Mouse (Mus musculus) embryonic facial prominence, embryonic 14.5 days (tissue): ENCODE results near the gene Fam169a. TPM values are rescaled to one million over a fixed set of nuclear protein-coding genes. Genes with fewer than 3 reads are reported as not detected.
"Not testable (repeated sequence)": the region's sequence is repeated elsewhere in the genome, so short reads cannot be mapped to it uniquely, and the experiment has no call there.

Source experiments
- ATAC-seq: fragments of 200-750 bp; cut with Nextera tagmentation; 2 replicates; pipeline ENCODE4 v1.8.0; 2017; ENCODE audit warnings: low read depth, moderate number of reproducible peaks, moderate TSS enrichment
- DNase-seq: peaks from one replicate; pipeline ENCODE4 v3.0.0-alpha.2; 2015; ENCODE audit warnings: low spot score
- H3K27ac ChIP-seq: fragments of 300-500 bp; sonication (generic); replicated peaks from 2 replicates; pipeline ENCODE4 v1.5.1; 2014; ENCODE audit warnings: low read depth, mild to moderate bottlenecking, low read length, moderate library complexity
- H3K27me3 ChIP-seq: fragments of 300-500 bp; sonication (generic); replicated peaks from 2 replicates; pipeline ENCODE4 v1.6.1; 2014; ENCODE audit warnings: low read length; ENCODE audit not compliant: control insufficient read depth, insufficient read depth
- H3K36me3 ChIP-seq: fragments of 300-500 bp; sonication (generic); 2 replicates; pipeline ENCODE4 v1.6.1; 2014; ENCODE audit warnings: low read length, mixed read lengths; ENCODE audit not compliant: control insufficient read depth, insufficient read depth
- H3K4me1 ChIP-seq: fragments of 300-500 bp; sonication (generic); 2 replicates; pipeline ENCODE4 v1.6.1; 2014; ENCODE audit warnings: antibody characterized with exemption, low read length; ENCODE audit not compliant: control insufficient read depth, insufficient read depth
- H3K4me2 ChIP-seq: fragments of 300-500 bp; sonication (generic); 2 replicates; pipeline ENCODE4 v1.6.1; 2014; ENCODE audit warnings: low read depth, mild to moderate bottlenecking, low read length, moderate library complexity, mixed read lengths
- H3K4me3 ChIP-seq: fragments of 300-500 bp; sonication (generic); 2 replicates; pipeline ENCODE4 v1.5.1; 2014; ENCODE audit warnings: low read depth, mild to moderate bottlenecking, low read length
- H3K9ac ChIP-seq: fragments of 300-500 bp; sonication (generic); 2 replicates; pipeline ENCODE4 v1.6.1; 2014; ENCODE audit warnings: low read depth, mild to moderate bottlenecking, low read length, moderate library complexity, mixed read lengths
- H3K9me3 ChIP-seq: fragments of 300-500 bp; sonication (generic); 2 replicates; pipeline ENCODE4 v1.6.1; 2016; ENCODE audit warnings: low read length; ENCODE audit not compliant: control insufficient read depth
- WGBS: fragments of 180-500 bp; shearing (Covaris S2); extraction: QIAGEN DNeasy Blood & Tissue Kit; methylation state at CpG from one replicate; pipeline ENCODE4 v1.1.7; 2014; 5-methylcytosine and 5-hydroxymethylcytosine counted together
- polyA plus RNA-seq: library from polyadenylated mRNA; unstranded; fragments of >200 nt; fragmentation: Nextera tagmentation; extraction: Ambion mirVana; gene quantifications from 2 replicates; pipeline ENCODE4 v1.2.1, GENCODE M21; 2014

The Fam169a gene
- polyA plus RNA-seq, 1 experiment from 2014 or later, result 3.2 TPM

GRCm38 (mm10) chr13:97057817-97058216 lies 9.3 kb upstream of the Fam169a start:
- no peak overlapping the region for H3K4me3 ChIP-seq
- DNase-seq (no peak), ATAC-seq (no peak)
- no peaks in the 10 kb centered on the region for H3K9me3 ChIP-seq
- H3K27me3 ChIP-seq, result no peaks in the 10 kb centered on the region
- H3K9ac ChIP-seq, result no peak overlapping the region
- no peak overlapping the region for H3K4me2 ChIP-seq
- H3K4me1 ChIP-seq, result no peaks in the 10 kb centered on the region
- H3K27ac ChIP-seq, result no peak overlapping the region
- WGBS, result 36% methylated on average over 4 of the region's 4 CpGs
- H3K36me3 ChIP-seq, result no peaks in the 10 kb centered on the region

GRCm38 (mm10) chr13:97059746-97060145 lies 7.3 kb upstream of the Fam169a start:
- H3K4me3 ChIP-seq, result no peak overlapping the region
- DNase-seq, result no peak
- no peak overlapping the region for H3K27ac ChIP-seq
- no peak for ATAC-seq
- 96% methylated on average over 6 of the region's 6 CpGs for WGBS
- H3K4me1 ChIP-seq, result no peaks in the 10 kb centered on the region
- no peaks in the 10 kb centered on the region for H3K9me3 ChIP-seq
- no peaks in the 10 kb centered on the region for H3K27me3 ChIP-seq
- H3K36me3 ChIP-seq, result no peaks in the 10 kb centered on the region
- no peak overlapping the region for H3K9ac ChIP-seq
- no peak overlapping the region for H3K4me2 ChIP-seq

GRCm38 (mm10) chr13:97060331-97060730 lies 6.8 kb upstream of the Fam169a start:
- H3K27ac ChIP-seq, result no peak overlapping the region
- H3K4me1 ChIP-seq, result no peaks in the 10 kb centered on the region
- 62% methylated on average over 5 of the region's 8 CpGs for WGBS
- no peaks in the 10 kb centered on the region for H3K9me3 ChIP-seq
- H3K36me3 ChIP-seq, result no peaks in the 10 kb centered on the region
- no peak overlapping the region for H3K9ac ChIP-seq
- ATAC-seq (no peak), DNase-seq (no peak)
- no peak overlapping the region for H3K4me2 ChIP-seq
- no peak overlapping the region for H3K4me3 ChIP-seq
- no peaks in the 10 kb centered on the region for H3K27me3 ChIP-seq

GRCm38 (mm10) chr13:97062151-97062550 lies 4.9 kb upstream of the Fam169a start:
- Histone ChIP-seq H3K4me2 (no peak overlapping the region), H3K4me1 (no peaks in the 10 kb centered on the region), H3K27ac (no peak overlapping the region), H3K4me3 (no peak overlapping the region), H3K36me3 (no peaks in the 10 kb centered on the region), H3K9ac (no peak overlapping the region), H3K9me3 (0 out of 2 replicates have a peak, but pooled peaks cover 4% of the 10 kb centered on the region), H3K27me3 (0 out of 2 replicates have a peak, but pooled peaks cover 2% of the 10 kb centered on the region)
- WGBS, result 91% methylated on average over 3 of the region's 3 CpGs
- no peak for ATAC-seq
- no peak for DNase-seq

GRCm38 (mm10) chr13:97063431-97063830 lies 3.7 kb upstream of the Fam169a start:
- no peak for DNase-seq
- no peak overlapping the region for H3K9ac ChIP-seq
- WGBS, result 85% methylated on average over 2 of the region's 2 CpGs
- no peak overlapping the region for H3K4me2 ChIP-seq
- no peak overlapping the region for H3K27ac ChIP-seq
- 0 out of 2 replicates have a peak, but pooled peaks cover 4% of the 10 kb centered on the region for H3K9me3 ChIP-seq
- ATAC-seq, result no peak
- no peaks in the 10 kb centered on the region for H3K36me3 ChIP-seq
- H3K4me3 ChIP-seq, result no peak overlapping the region
- 0 out of 2 replicates have a peak, but pooled peaks cover 3% of the 10 kb centered on the region for H3K27me3 ChIP-seq
- no peaks in the 10 kb centered on the region for H3K4me1 ChIP-seq

GRCm38 (mm10) chr13:97064413-97064812 lies 2.7 kb upstream of the Fam169a start:
- H3K4me1 ChIP-seq, result no peaks in the 10 kb centered on the region
- 0 out of 2 replicates have a peak, but pooled peaks cover 3% of the 10 kb centered on the region for H3K27me3 ChIP-seq
- H3K36me3 ChIP-seq, result no peaks in the 10 kb centered on the region
- no peak overlapping the region for H3K27ac ChIP-seq
- ATAC-seq (no peak), DNase-seq (no peak)
- H3K4me2 ChIP-seq, result no peak overlapping the region
- 39% methylated on average over 3 of the region's 3 CpGs for WGBS
- no peak overlapping the region for H3K9ac ChIP-seq
- H3K4me3 ChIP-seq, result no peak overlapping the region
- H3K9me3 ChIP-seq, result 0 out of 2 replicates have a peak, but pooled peaks cover 4% of the 10 kb centered on the region

GRCm38 (mm10) chr13:97064844-97065621 lies 2.1 kb upstream of the Fam169a start:
- not testable (repeated sequence) for H3K36me3 ChIP-seq, H3K9me3 ChIP-seq, H3K27ac ChIP-seq, H3K27me3 ChIP-seq, H3K9ac ChIP-seq, H3K4me2 ChIP-seq, DNase-seq, ATAC-seq, H3K4me3 ChIP-seq, H3K4me1 ChIP-seq
- 41% methylated on average over 18 of the region's 18 CpGs for WGBS

- Histone ChIP-seq H3K27me3 (peaks cover 12% of the 10 kb centered on the region), H3K4me3 (no peak overlapping the region), H3K4me1 (no peaks in the 10 kb centered on the region), H3K27ac (no peak overlapping the region), H3K4me2 (no peak overlapping the region), H3K36me3 (no peaks in the 10 kb centered on the region), H3K9ac (no peak overlapping the region), H3K9me3 (0 out of 2 replicates have a peak, but pooled peaks cover 4% of the 10 kb centered on the region)
- whole genome bisulfite sequencing, result 8% methylated on average over 6 of the region's 6 CpGs
- DNase-seq (no peak), ATAC-seq (no peak)
Observed at GRCm38 (mm10) chr13:97067691-97068090, 605 bp downstream of the Fam169a start.

GRCm38 (mm10) chr13:97068151-97068550 lies 1.1 kb downstream of the Fam169a start:
- DNase-seq, result no peak
- 42% methylated on average over 8 of the region's 8 CpGs for WGBS

More at GRCm38 (mm10) chr13:97068151-97068550, 1.1 kb downstream of the Fam169a start:
- no peak overlapping the region for H3K4me3 ChIP-seq
- no peaks in the 10 kb centered on the region for H3K4me1 ChIP-seq
- H3K9ac ChIP-seq, result no peak overlapping the region
- no peaks in the 10 kb centered on the region for H3K36me3 ChIP-seq
- no peak overlapping the region for H3K27ac ChIP-seq
- H3K27me3 ChIP-seq, result peaks cover 17% of the 10 kb centered on the region
- 0 out of 2 replicates have a peak, but pooled peaks cover 4% of the 10 kb centered on the region for H3K9me3 ChIP-seq
- ATAC-seq, result no peak
- H3K4me2 ChIP-seq, result no peak overlapping the region
